Mouse (Mus musculus) heart, adult 11 months (tissue): ENCODE results near the gene Elob.
A peak's percentile ranks its signal among the peaks of the same experiment; 100 is the strongest.

Experiments
- DNase-seq: peaks from one replicate; pipeline ENCODE4 v3.0.0; 2022

The Elob gene

DNA sequence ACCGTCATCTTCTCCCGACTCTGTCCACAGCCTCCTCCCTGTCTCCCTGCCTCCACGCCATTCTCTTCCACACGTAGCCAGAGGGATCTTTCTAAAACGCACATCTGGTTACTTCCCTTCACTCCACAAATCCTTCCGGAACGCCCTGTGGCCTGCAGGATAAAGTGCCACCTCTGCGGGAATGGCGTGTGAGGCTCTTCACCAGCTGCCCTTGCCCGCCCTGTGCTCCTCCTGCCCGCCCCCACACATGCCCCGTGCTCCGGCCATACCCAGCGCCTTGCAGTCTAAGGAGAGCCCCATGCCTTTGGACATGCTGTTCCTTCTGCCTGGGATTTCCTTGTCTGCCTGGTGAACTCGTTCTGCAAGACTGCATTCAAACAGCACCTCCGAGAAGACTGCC lies 5.9 kb downstream of the Elob start:
- no peak for DNase-seq

DNA sequence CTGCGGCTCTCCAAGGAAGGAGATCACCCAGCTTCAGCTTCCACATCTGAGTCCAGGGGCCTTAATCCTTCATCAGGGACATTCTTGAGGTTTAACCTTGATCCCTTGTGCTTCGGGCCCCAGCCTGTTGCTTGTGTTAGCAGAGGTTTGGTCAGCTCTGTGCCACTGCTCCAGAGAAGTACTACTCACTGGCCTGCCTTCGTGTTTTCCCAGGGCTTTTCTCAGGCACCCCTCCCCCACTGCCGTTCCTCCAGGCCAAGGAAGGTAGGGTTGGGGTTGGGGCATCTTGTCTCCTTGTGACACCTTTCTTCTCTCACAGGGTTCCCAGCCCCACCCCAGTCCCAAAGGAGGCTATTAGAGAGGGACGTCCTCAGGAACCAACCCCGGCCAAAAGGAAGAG lies 6.8 kb downstream of the Elob start:
- DNase-seq, result no peak

DNA sequence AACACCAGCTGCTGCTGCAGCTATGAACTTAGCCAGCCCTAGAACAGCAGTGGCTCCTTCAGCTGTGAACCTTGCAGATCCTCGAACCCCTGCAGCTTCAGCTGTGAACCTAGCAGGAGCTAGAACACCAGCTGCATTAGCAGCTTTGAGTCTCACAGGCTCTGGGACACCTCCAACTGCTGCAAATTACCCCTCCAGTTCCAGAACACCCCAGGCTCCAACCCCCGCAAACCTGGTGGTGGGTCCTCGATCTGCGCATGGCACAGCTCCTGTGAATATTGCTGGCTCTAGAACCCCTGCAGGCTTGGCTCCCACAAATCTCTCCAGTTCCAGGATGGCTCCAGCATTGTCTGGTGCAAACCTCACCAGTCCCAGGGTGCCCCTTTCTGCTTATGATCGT lies 8.2 kb downstream of the Elob start:
- no peak for DNase-seq

GRCm38 (mm10) chr17:23819235-23819634 lies 9.7 kb downstream of the Elob start:
- peak; percentile 91 for DNase-seq

GRCm38 (mm10) chr17:23818579-23818978 lies 10.4 kb downstream of the Elob start:
- peak; percentile 76 for DNase-seq

DNA sequence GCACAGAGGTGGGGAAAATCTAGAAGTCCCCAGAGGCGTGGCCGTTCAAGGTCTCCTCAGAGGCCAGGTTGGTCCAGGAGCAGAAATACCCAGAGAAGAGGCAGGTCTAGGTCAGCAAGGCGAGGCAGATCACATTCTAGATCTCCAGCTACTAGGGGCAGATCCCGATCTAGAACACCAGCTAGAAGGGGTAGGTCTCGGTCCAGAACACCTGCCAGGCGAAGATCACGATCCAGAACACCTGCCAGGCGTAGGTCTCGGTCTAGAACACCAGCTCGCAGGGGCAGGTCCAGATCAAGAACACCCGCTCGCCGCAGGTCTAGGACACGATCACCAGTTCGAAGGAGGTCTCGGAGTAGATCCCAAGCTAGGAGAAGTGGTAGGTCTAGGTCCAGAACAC lies 13.3 kb downstream of the Elob start:
- DNase-seq, result peak; percentile 93

DNA sequence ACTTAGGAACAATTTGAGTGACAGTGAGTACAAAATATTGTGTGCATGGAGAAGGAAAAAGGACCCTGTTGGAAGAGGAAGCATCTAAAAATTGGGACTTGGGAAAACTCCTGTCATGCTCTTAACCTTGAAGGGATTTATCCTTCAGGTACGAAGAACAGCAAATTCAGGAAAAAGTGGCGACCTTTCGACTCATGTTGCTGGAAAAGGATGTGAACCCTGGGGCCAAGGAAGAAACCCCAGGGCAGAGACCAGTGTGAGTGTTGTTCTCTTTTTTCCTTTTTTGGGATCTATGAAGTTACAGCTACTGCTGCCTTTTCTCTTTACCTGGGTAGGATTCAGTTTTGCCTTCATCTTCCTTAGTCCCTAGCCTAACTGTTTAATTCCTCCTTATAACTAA lies 21.0 kb downstream of the Elob start:
- DNase-seq, result no peak

GRCm38 (mm10) chr17:23806867-23807266 lies 22.1 kb downstream of the Elob start:
- DNase-seq, result peak; percentile 95

- DNase-seq, result no peak
Measured at GRCm38 (mm10) chr17:23804426-23805085, 24.4 kb downstream of the Elob start.

GRCm38 (mm10) chr17:23803366-23804041 lies 25.4 kb downstream of the Elob start:
- DNase-seq, result no peak

GRCm38 (mm10) chr17:23802746-23803365 lies 26.1 kb downstream of the Elob start:
- DNase-seq, result peak; percentile 100

DNA sequence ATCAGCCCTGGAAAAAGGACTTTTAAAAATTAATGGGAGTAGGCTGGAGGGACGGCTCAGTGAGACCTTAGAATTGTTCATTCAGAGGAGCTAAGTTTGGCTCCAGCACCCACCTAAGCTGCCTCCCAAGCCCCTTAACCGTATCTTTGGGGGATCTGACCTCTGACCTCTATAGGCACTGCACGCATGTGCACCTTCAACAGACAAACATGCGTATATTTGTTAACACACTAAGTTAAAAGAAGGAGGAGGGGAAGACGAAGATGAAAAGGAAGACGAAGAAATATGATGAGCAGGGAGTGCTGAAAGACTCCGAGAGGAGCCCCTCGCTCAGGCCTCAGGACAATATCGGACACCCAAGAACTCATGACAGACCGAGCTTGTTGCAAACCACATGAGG lies 27.3 kb downstream of the Elob start:
- DNase-seq, result peak; percentile 93

- no peak for DNase-seq
Measured at GRCm38 (mm10) chr17:23797316-23797715, 31.6 kb downstream of the Elob start.

DNA sequence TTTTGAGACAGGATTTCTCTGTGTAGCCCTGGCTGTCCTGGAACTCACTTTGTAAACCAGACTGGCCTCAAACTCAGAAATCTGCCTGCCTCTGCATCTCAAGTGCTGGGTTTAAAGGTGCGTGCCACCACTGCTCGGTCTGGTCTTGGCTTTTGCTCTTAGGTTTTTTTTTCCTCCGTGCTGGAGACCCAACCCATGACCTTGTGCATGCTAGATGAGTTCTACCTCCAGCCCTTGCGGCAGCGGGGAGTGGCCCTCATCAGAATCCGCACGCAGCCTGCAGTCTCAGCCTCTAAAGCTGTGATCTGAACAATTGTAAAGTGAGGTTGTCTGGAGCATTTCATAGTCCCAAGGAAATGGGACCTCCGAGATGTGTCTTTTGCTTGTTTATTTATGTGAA lies 33.6 kb downstream of the Elob start:
- no peak for DNase-seq

DNA sequence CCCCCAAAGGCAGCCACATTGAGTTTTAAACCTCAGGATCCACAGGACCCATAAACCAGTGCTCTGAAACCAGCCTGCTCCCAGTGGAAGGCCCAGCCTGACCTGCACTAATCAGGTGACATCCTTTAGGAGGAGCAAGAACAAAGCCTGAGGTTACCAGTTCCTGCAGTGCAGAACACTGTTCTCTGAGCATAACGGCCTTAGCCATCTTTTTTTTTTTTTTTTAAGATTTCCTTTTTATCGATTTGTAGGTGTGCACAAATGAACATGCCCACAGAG lies 37.9 kb downstream of the Elob start:
- DNase-seq, result no peak

DNA sequence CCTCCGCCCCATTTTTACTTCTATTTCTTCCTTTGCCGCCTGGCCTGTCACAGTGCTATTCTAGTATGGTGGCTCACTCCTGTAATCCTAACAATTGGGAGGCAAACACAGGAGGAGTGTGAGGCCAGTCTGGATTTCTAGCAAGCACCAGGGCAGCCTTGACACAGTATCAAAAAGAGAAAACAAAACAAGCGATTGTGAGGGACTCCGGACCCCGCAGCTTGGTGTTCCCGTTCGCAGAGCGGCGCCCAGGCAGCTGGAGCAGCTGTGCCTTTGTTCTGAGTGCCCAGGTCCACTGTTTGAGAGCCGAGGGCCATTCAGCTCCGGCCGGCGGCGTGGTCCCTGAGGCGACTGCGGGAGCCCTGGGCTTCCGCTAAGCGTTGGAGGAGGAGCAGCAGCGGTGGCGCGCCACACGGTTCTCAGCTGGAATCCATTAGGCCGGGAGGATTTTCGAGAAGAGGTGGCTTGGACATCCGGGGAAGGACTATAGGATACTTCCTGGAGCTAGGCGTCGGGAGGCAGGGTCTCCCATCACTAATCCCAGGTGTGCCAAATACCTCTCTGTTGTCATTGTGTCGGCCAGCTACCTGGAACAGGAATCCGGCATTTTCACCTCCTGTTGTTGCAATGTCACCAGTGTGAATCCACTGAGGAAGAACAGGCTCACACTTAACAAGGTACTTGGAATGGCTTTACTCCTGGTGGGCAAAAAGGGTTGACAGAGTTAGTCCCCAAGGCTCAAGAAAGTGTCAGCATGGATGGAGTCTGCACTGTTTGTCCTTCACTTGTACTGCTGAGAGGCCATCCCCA lies 38.5 kb downstream of the Elob start, which contains the start of gene Srrm2:
Srrm2 (plus strand) TSS at position 264 of the 810 bp plus-strand sequence.
- peak; percentile 94 for DNase-seq

DNA sequence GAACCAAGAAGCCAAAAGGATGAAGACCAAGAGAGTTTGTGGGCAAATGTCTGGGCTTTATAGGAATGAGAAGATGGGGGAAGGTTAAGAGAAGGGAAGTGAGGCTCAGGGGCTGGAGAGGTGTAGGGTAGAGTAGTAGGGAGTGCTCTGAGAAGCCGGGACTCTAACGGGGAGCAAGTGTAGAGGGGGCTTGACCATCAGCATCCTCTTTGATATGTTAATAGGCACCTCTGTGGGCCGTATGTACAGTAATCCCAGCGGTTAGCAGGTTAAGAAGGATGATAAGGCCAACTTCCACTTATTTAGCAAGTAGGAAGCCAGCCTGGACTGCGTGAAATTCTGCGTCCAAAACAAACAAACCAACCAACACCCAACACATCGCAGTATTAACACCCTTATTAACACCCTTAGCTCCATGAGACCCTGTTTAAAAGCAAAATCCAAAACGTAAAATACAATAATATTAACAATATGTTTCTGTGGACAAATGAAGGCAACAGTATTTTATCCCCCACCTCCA lies 39.1 kb downstream of the Elob start:
- DNase-seq, result no peak

- no peak for DNase-seq
Measured at GRCm38 (mm10) chr17:23788973-23789372, 40.0 kb downstream of the Elob start.

DNA sequence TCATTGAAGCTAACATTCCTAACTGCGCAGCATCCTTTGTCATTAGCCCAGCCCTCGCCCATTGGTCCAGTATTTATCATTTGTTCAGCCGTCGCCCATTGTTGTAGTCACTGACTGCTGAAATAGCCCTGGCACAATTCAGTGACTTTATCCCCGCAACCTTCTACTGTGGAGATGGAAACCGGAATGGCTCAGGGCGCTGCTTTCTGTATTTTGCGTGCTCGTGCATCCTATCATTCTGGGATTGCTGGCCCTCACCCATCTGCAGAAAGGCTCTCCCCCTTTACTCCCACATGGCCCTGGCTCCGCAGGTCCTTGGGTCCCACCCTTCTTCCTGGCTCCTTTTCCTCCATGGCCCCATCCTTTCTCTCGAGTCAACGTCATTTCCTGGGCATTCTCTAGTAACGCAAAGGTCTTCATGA lies 42.4 kb downstream of the Elob start:
- no peak for DNase-seq

- peak; percentile 98 for DNase-seq
Measured at GRCm38 (mm10) chr17:23785561-23786471, 43.1 kb downstream of the Elob start, which contains the start of gene Flywch2. Gene Flywch2 (minus strand): TSS chr17:23786081.

- no peak for DNase-seq
Measured at GRCm38 (mm10) chr17:23783352-23783751, 45.6 kb downstream of the Elob start.

- no peak for DNase-seq
Measured at GRCm38 (mm10) chr17:23778447-23778846, 50.5 kb downstream of the Elob start.
